Mouse (Mus musculus) limb, embryonic 15.5 days (tissue): ENCODE measurements around the gene Hoxa11. TPM values are rescaled to one million over a fixed set of nuclear protein-coding genes. Genes with fewer than 3 reads are reported as not detected.

Source experiments
- ATAC-seq: fragments of 200-750 bp; cut with Nextera tagmentation; 2 replicates; pipeline ENCODE4 v1.8.0; 2017; ENCODE audit warnings: low read depth, moderate TSS enrichment; ENCODE audit not compliant: insufficient number of reproducible peaks, low FRiP score, low TSS enrichment
- H3K27ac ChIP-seq: fragments of 300-500 bp; sonication (generic); 2 replicates; pipeline ENCODE4 v1.5.1; 2015; ENCODE audit warnings: moderate library complexity, mild to moderate bottlenecking, inconsistent platforms
- H3K27me3 ChIP-seq: fragments of 300-500 bp; sonication (generic); 2 replicates; pipeline ENCODE4 v1.6.1; 2015; ENCODE audit warnings: inconsistent platforms
- H3K36me3 ChIP-seq: fragments of 300-500 bp; sonication (generic); 2 replicates; pipeline ENCODE4 v1.6.1; 2015; ENCODE audit warnings: inconsistent platforms
- H3K4me1 ChIP-seq: fragments of 300-500 bp; sonication (generic); 2 replicates; pipeline ENCODE4 v1.6.1; 2015; ENCODE audit warnings: inconsistent platforms
- H3K4me2 ChIP-seq: fragments of 300-500 bp; sonication (generic); 2 replicates; pipeline ENCODE4 v1.6.1; 2015; ENCODE audit warnings: mild to moderate bottlenecking, inconsistent platforms
- H3K4me3 ChIP-seq: fragments of 300-500 bp; sonication (generic); 2 replicates; pipeline ENCODE4 v1.5.1; 2015; ENCODE audit warnings: mild to moderate bottlenecking, inconsistent platforms
- H3K9ac ChIP-seq: fragments of 300-500 bp; sonication (generic); 2 replicates; pipeline ENCODE4 v1.6.1; 2015; ENCODE audit warnings: inconsistent platforms
- H3K9me3 ChIP-seq: fragments of 300-500 bp; sonication (generic); 2 replicates; pipeline ENCODE4 v1.6.1; 2016; ENCODE audit warnings: inconsistent platforms
- WGBS: fragments of 180-500 bp; shearing (Covaris S2); methylation state at CpG from one replicate; pipeline ENCODE4 v1.1.7; 2015; 5-methylcytosine and 5-hydroxymethylcytosine counted together
- polyA plus RNA-seq: library from polyadenylated mRNA; unstranded; fragments of >200 nt; fragmentation: Nextera tagmentation; extraction: Ambion mirVana; gene quantifications from 2 replicates; pipeline ENCODE4 v1.2.1, GENCODE M21; 2015

The Hoxa11 gene
- polyA plus RNA-seq, 1 experiment from 2014 or later, result 33.4 TPM

DNA sequence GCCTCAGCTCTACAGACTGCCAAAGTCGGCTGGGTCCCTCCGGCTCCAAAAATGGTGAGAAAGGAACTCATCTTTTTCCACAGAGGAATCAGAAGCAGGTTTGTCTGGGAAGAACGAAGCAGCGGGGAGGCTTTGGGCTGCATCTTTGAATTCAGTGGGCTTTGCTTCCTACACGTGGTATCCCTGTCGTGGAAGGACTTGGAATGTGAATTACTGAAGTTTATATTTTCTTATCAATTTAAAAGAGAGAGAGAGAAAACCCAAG is 17.6 kb upstream of the Hoxa11 start:
- no peak for ATAC-seq
- H3K27ac ChIP-seq, result peak overlapping the region; percentile 75
- no peaks in the 10 kb centered on the region for H3K36me3 ChIP-seq
- H3K9me3 ChIP-seq, result no peaks in the 10 kb centered on the region
- WGBS, result 18% methylated on average over 6 of the region's 6 CpGs
- peaks cover 51% of the 10 kb centered on the region for H3K27me3 ChIP-seq
- H3K4me2 ChIP-seq, result peak overlapping the region; percentile 59
- peaks cover 30% of the 10 kb centered on the region for H3K4me1 ChIP-seq
- peak overlapping the region; percentile 29; the same call in 1 of the 2 replicates for H3K9ac ChIP-seq
- H3K4me3 ChIP-seq, result peak overlapping the region; percentile 69

DNA sequence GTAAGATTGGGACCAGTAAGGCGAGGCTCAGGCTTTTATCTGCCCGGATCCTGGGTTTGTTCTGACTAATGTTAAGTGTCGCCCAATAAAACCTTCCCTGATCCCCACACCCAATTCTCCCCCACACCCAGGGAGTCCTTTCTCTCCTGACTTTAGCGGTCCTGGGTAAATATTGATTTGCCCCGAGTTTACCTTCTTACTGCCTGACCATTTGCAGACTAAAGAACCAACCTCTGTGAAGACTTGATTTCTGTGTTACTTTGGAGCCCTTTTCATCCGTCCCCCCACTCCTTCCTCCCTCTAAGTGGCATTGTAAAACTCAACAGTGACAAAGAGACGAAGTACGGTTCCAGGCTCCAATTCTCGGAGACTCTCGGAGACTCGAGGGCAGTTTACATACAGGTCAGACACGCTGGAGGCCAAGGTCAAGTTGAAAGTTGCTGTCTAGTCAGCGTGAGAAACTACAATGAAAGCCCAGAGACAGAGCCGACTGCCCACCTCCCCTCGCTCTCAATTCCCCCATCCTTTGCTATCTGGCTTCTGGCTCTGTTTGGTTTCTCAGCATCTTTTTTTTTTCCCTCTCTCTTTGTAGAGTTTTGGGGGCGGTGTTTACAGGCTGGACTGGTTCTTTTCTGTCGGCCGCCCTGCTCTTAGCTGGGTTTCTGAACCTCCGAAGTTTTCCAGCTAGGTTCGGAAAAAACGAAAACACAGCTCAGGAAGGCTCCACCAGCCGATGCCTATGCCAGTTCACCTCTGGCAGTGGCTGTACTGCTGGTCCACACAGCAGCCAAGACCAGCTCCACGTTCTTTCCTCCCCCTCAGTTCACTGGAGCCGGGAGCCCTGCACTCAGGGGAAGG is 17.1 kb upstream of the Hoxa11 start:
- no peak for ATAC-seq
- Histone ChIP-seq H3K9ac (peak overlapping the region; percentile 29; the same call in 1 of the 2 replicates), H3K4me2 (peak overlapping the region; percentile 59), H3K9me3 (no peaks in the 10 kb centered on the region), H3K36me3 (no peaks in the 10 kb centered on the region), H3K4me1 (peaks cover 30% of the 10 kb centered on the region), H3K27me3 (peaks cover 45% of the 10 kb centered on the region), H3K27ac (peak overlapping the region; percentile 75), H3K4me3 (peak overlapping the region; percentile 69)
- WGBS, result 12% methylated on average over 24 of the region's 24 CpGs

DNA sequence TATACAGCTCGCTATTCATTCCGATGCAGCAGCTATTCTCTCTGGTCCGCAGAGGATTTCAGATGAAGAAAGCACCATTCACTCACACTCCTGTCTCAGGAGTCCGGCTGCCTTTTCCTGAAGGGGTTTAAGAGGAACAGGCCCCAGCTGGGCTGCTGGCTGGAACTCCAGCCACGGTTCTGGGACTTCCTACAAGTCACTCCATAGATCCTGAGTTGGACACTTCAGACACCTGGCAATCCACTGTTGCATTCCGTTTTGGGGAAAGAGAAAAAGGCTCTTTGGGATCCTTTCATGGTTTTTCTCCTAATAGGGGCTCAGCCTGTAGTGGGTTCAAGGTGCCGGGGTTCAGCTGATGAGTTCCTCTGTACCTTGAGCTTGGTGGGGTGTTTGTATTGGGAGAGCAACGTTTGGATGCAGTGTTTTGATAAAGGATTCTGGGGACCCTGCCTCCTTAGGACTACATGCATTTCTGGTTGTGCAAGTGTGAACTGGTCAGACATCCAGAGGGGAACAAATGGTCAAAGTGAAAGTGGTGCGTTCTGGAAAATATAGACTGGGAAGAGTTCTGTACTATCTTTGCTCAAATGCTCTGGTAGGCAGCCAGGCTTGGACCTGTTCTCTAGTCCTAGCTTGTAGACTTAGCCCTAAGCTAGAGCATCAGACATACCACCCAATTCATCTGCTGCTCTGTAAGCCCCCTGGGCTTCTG is 16.3 kb upstream of the Hoxa11 start:
- WGBS, result 13% methylated on average over 9 of the region's 9 CpGs
- peaks cover 30% of the 10 kb centered on the region for H3K4me1 ChIP-seq
- no peak for ATAC-seq
- H3K27me3 ChIP-seq, result peaks cover 43% of the 10 kb centered on the region
- no peak overlapping the region for H3K9ac ChIP-seq
- H3K4me3 ChIP-seq, result peak overlapping the region; percentile 69
- peak overlapping the region; percentile 75 for H3K27ac ChIP-seq
- H3K4me2 ChIP-seq, result peak overlapping the region; percentile 59
- H3K36me3 ChIP-seq, result no peaks in the 10 kb centered on the region
- H3K9me3 ChIP-seq, result no peaks in the 10 kb centered on the region

DNA sequence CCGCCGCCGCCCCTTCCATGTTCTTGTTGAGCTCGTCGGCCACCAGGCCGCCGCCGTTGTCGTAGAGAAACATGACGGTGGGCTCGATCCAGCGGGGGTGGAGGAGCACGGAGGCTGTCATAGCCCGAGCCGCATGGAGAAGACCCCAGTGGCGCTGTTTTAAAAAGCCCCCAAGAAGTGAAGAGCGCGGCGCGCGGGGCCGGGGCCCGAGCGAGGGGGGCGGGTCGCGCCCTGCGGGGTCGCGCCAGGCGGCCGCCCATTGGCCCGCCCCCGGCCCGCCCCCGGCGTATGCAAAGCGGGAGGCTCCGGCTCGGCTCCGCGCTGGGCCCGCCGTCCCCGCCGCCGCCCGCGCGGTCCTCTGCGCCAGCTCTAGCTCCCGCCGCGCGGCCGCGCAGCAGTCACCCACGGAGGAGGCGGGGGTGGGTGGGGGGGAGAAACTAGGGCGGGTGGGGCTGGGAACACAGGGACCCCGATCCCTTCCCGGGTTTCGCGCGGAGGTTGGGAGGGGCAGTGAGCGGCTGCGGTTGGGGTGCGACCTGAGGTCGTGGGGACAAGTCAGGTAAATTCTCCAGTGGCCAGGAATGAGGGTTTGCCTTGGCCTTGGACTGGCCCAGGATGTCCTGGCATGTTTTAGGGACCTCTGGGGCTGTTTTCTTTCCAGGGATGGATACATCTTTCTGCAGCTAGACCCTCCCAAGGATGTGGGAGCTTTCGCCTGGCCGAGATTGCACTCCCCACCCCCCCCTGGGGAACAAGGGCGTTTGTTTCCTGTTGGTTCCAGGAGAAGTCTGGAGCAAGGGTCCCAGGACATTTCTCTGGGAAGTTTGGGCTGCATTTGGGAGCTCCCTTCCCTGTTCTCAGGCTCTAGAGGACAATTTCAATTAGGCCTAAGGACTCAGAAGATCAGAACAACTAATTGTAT is 15.3 kb upstream of the Hoxa11 start, which contains the start of gene Hoxa13:
Gene Hoxa13 (minus strand): TSS at position 227 of the 922 bp plus-strand sequence.
- WGBS, result under 1% methylated on average over 60 of the region's 72 CpGs
- Histone ChIP-seq H3K4me3 (peak within 1 kb of the TSS; percentile 69), H3K4me1 (peaks cover 27% of the 10 kb centered on the region), H3K4me2 (peak within 1 kb of the TSS; percentile 59), H3K36me3 (no peaks in the 10 kb centered on the region), H3K27ac (peak within 1 kb of the TSS; percentile 90), H3K27me3 (peaks cover 36% of the 10 kb centered on the region), H3K9ac (peak within 1 kb of the TSS; percentile 89), H3K9me3 (no peaks in the 10 kb centered on the region)
- ATAC-seq, result peak; percentile 89

DNA sequence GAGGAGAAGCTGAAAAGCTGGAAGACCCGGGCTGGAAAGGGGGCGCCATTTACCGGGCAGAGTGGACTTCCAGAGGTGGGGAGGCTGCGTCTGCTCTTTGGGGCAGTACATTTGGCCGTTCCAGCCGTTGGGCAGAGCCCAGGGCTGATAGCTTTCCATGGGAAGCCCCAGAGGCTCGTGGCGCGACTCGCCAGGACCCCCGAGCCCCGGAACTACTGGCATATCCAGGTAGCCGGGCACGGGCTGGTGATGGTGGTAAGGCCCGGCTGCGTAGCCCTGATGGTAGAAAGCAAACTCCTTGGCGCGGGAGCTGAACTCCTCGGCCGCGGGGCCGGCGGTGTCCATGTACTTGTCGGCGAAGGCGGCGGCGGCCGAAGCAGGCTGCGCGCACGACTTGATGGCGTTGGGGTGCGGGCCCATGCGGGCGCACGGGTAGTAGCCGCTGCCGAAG is 14.2 kb upstream of the Hoxa11 start:
- H3K4me1 ChIP-seq, result peaks cover 19% of the 10 kb centered on the region
- no peaks in the 10 kb centered on the region for H3K36me3 ChIP-seq
- H3K9me3 ChIP-seq, result no peaks in the 10 kb centered on the region
- peak overlapping the region; percentile 59 for H3K4me2 ChIP-seq
- H3K27me3 ChIP-seq, result peaks cover 26% of the 10 kb centered on the region
- peak overlapping the region; percentile 69 for H3K4me3 ChIP-seq
- H3K9ac ChIP-seq, result peak overlapping the region; percentile 89
- no peak for ATAC-seq
- WGBS, result under 1% methylated on average over 39 of the region's 39 CpGs
- peak overlapping the region; percentile 90 for H3K27ac ChIP-seq

DNA sequence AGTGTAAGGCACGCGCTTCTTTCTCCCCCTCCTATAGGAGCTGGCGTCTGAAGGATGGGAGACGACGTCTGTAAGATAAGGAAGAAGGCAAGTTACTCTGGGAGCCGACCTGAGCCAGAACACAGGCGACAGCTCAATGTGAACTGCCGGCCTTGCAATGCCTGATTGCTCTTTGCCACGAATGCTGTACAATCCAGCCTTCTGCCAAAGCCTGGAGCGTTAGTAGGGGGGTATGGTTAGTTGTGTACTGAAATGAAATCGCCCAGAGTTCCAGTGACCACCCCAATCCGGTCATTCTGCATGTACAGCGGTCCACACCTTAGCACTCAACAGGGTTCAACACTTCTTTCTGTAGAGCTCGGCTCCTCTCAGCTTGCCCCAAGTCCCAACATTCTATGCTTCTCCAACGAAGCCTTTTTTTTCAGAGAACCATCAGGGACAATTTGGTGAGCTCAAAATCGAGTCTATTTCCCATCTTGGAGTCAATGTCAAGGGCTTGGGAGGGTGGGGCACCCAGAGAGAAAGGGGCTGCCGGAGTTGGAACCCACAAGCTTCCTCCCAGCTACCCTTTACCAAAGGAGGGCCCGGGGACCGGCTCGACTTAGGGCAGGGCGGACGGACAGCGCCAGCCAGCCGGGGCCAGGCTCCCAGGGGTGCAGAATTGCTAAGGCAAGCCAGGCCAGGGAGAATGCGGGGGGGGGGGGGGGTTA is 13.6 kb upstream of the Hoxa11 start:
- H3K27ac ChIP-seq, result peak overlapping the region; percentile 90
- no peak for ATAC-seq
- H3K9ac ChIP-seq, result peak overlapping the region; percentile 89
- no peaks in the 10 kb centered on the region for H3K36me3 ChIP-seq
- H3K4me2 ChIP-seq, result peak overlapping the region; percentile 59
- no peaks in the 10 kb centered on the region for H3K9me3 ChIP-seq
- WGBS, result 2% methylated on average over 25 of the region's 25 CpGs
- peaks cover 21% of the 10 kb centered on the region for H3K27me3 ChIP-seq
- peaks cover 19% of the 10 kb centered on the region for H3K4me1 ChIP-seq
- H3K4me3 ChIP-seq, result peak overlapping the region; percentile 69

DNA sequence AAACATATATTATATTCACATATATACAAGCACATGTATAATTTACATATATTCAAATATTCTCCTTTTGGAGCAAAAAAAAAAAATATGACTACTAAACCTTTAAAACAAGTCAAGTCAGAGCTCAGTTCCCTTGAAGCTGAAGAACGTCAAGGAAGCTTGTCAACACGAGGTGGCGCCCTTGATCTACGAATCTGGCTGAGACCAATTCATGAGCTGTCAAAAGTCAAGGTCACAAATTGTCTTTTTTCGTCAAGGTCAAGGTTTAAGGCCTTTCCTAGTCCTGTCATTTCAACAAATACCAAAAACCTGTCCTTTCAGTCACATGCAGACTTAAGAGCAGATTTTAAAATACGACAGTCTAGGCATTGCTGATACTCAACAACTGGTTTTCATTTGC is 11.3 kb upstream of the Hoxa11 start:
- Histone ChIP-seq H3K27me3 (peaks cover 9% of the 10 kb centered on the region), H3K4me2 (peak overlapping the region; percentile 59)
- 1% methylated on average over 6 of the region's 6 CpGs for WGBS

DNA sequence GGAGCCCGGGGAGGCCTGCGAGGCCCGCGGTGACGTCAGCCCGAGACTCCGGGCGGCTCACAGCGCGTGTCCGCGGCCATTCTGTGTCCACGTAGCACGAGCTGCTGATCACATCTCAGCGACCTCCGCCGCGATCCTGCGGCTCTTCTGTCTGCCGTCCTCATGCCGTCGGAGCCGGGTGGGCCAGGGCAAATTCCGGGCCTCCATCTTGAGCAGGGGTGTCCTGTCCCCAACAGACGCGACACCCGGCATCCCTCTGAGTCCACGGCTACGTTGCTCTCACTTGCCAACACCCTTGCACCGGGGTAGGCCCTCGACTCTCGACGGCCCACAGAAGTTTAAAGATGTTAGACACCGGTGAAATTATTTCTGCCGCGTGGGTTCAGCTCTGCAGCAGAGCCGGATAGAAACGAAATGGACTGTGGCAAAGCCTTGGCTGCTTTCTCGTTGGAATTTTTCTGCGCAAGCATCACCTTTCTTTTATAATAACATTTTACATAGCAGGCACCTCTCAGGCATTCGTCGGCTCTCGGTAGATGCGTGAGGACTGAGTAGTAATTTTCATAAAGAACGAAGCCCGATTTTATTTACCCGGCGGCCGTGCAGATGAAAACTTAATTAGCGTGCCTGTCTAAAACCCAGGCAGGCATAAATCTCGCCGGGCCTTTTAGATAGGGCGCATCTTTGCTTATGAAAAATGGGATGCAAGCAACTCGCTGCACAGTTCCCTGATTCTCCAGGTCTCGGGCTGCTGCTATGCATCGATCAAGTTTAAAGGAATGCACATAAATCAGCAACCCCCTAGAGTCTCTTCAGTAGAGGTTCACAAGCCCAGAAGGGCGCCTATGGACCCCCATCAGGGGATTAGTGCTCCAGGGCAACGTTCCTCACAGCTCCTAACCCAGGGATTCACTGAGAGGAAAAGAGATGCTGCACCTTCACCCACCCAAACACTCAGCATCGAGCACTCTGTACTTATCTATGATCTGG is 8.2 kb upstream of the Hoxa11 start:
- Histone ChIP-seq H3K9ac (peak overlapping the region; percentile 55), H3K27ac (peak overlapping the region; percentile 90), H3K9me3 (no peaks in the 10 kb centered on the region), H3K4me2 (peak overlapping the region; percentile 56), H3K4me1 (peaks cover 15% of the 10 kb centered on the region), H3K27me3 (peaks cover 8% of the 10 kb centered on the region), H3K4me3 (peak overlapping the region; percentile 39), H3K36me3 (no peaks in the 10 kb centered on the region)
- WGBS, result 3% methylated on average over 59 of the region's 59 CpGs
- no peak for ATAC-seq

More for the DNA sequence above, 11.3 kb upstream of the Hoxa11 start:
- H3K9ac ChIP-seq, result no peak overlapping the region
- no peaks in the 10 kb centered on the region for H3K9me3 ChIP-seq
- H3K4me3 ChIP-seq, result peak overlapping the region; percentile 34
- H3K4me1 ChIP-seq, result peaks cover 13% of the 10 kb centered on the region
- H3K27ac ChIP-seq, result no peak overlapping the region
- ATAC-seq, result no peak
- H3K36me3 ChIP-seq, result no peaks in the 10 kb centered on the region

DNA sequence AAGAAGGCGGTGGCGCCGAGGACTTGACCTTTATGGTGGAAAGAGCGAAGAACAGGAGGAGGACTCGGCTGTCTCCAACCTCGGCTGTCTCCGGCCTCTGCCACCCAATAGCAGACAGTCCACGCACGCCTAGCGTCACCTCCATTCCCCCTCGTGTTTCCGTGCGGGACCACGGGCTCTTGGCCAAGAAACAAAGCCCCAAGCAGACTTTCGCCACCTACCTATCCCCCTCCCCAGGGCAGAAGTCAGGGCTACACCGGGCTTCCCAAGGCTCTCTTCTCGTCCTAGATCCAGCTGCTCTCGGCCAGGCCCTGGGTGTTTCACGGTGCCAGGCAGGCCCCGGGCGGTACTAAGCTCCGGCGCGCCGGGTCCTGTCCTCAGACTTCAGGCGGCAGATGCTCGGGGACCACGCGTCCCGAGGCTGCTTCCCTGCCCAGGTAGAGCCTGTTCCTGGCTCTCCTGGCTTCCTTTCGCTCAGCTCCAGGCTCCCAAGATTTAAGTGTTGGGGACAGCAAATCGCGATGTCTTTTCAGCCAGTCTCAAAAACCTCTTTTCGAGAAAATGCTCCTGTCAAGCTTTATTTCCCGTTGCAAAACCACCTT is 7.3 kb upstream of the Hoxa11 start:
- Histone ChIP-seq H3K36me3 (no peaks in the 10 kb centered on the region), H3K9ac (peak overlapping the region; percentile 55), H3K27ac (peak overlapping the region; percentile 90), H3K9me3 (no peaks in the 10 kb centered on the region), H3K27me3 (peaks cover 14% of the 10 kb centered on the region), H3K4me2 (peak overlapping the region; percentile 56), H3K4me1 (peaks cover 15% of the 10 kb centered on the region), H3K4me3 (peak overlapping the region; percentile 39)
- 5% methylated on average over 35 of the region's 35 CpGs for WGBS
- 0 out of 2 replicates have a peak, but pooled peaks have one; percentile 7 for ATAC-seq
